ENCODE assay signal across 14 mouse cellular contexts in the genomic region with DNA sequence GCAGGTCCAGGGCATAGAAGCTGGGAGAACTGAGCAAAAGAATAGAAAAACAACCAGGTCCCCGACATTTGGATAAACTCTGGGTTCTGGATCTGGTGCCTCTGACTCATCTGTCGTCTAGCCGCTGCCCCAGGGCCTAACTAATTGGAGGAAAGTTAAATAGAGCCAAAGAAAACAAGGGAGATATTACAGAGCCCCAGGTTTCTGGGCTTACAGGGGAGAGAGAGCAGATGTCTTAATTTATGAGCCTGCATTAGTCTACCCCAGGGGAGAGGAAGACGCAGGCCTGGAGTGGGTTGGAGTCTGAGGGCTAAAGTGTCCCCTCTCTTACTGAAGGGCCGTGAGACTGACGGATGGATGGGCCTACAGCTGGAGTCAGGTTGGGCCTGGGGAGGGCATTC. TPM values are rescaled to one million over a fixed set of nuclear protein-coding genes. Genes with fewer than 3 reads are reported as not detected.
DNase-seq lines count a peak whose midpoint lies in the region; ATAC-seq and TF ChIP-seq lines count a peak whose summit lies in the region.
"Had no signal": no experiment of that assay in that cellular context is flagged by ENCODE, and none has a peak within 500 bp of the region (broad histone marks: within the 10 kb centered on the region; RNA-seq: fewer than 3 reads in every experiment).

No protein-coding gene starts in this region.

- no peak for ATAC-seq in heart, embryonic 12.5 days (ENCODE audit: insufficient number of reproducible peaks, low FRiP score)
- no peak for ATAC-seq in erythroblast, adult 5-6 weeks (replicated peaks; ENCODE audit: low FRiP score, poor library complexity, severe bottlenecking)
- ATAC-seq: intestine, embryonic 16.5 days had no signal

- no peaks in the 10 kb centered on the region for H3K36me3 ChIP-seq in heart, embryonic 12.5 days
- no peaks in the 10 kb centered on the region for H3K36me3 ChIP-seq in myocyte (ENCODE audit: control insufficient read depth, insufficient read depth)

- TF ChIP-seq POLR2A in brain, embryonic 14.5 days (IDR thresholded peaks at IDR 0.05; ENCODE audit: borderline replicate concordance, extremely low read depth, insufficient read depth, insufficient read length, poor library complexity, severe bottlenecking) = no peak
- no peak for TF ChIP-seq POLR2A in myocyte (IDR thresholded peaks at IDR 0.05; ENCODE audit: insufficient read length, low read depth)

- H3K4me1 ChIP-seq in heart, embryonic 12.5 days (replicated peaks) = peaks cover 51% of the 10 kb centered on the region

- no peak overlapping the region for H3ac ChIP-seq in myocyte (ENCODE audit: control insufficient read depth, insufficient read length)

- H3K79me2 ChIP-seq in myocyte (ENCODE audit: control insufficient read depth, insufficient read depth) = peaks cover 57% of the 10 kb centered on the region

- H3K9me3 ChIP-seq in heart, embryonic 12.5 days (replicated peaks) = no peaks in the 10 kb centered on the region

- DNase-seq in heart, postnatal 25 days (ENCODE audit: low spot score) = peak; percentile 33
- DNase-seq in MN1 (ENCODE audit: low spot score) = peak; percentile 86
- peak; percentile 49 for DNase-seq in brain, embryonic 14.5 days (ENCODE audit: low read depth)
- no peak for DNase-seq in layer of hippocampus, postnatal 25 days (ENCODE audit: extremely low spot score in 1 of 2, low spot score in 1 of 2)
- DNase-seq: adrenal gland, postnatal 36 days; cerebellum, adult 11 months; kidney, postnatal 36 days; lung, postnatal 14 days; thymus, postnatal 4 days had no signal

- no peak overlapping the region for H3K27ac ChIP-seq in heart, embryonic 12.5 days (ENCODE audit: poor library complexity, severe bottlenecking)

- H3K27me3 ChIP-seq in heart, embryonic 12.5 days (replicated peaks) = no peaks in the 10 kb centered on the region
- H3K27me3 ChIP-seq in myocyte (ENCODE audit: control insufficient read depth, insufficient read depth, insufficient read length) = no peaks in the 10 kb centered on the region

- H3K4me3 ChIP-seq in heart, embryonic 12.5 days = no peak overlapping the region
- no peak overlapping the region for H3K4me3 ChIP-seq in myocyte
- H3K4me3 ChIP-seq: erythroblast, embryonic 14.5 days had no signal

- TF ChIP-seq CTCF in brain, embryonic 14.5 days (IDR thresholded peaks at IDR 0.05; ENCODE audit: borderline replicate concordance, extremely low read depth, insufficient read depth, insufficient read length) = no peak

- no peak overlapping the region for H3K4me2 ChIP-seq in heart, embryonic 12.5 days
- H3K4me2 ChIP-seq in myocyte (ENCODE audit: low read depth) = peak overlapping the region; percentile 65

- 35% methylated on average over 6 of the region's 6 CpGs for WGBS in heart, embryonic 12.5 days

- no peak overlapping the region for H3K9ac ChIP-seq in heart, embryonic 12.5 days

- intact Hi-C loops in heart, postnatal 25 days (cut with DNase I) = no loop called here

TF ChIP-seq in myocyte, 11 proteins besides CTCF, POLR2A, EP300 and RAD21:
- TF ChIP-seq CEBPB (IDR thresholded peaks at IDR 0.05; ENCODE audit: insufficient read depth, poor library complexity, severe bottlenecking) = 0 out of 2 replicates have a peak, but pooled peaks have one; percentile 5
- TF ChIP-seq USF1 (IDR thresholded peaks at IDR 0.05; ENCODE audit: low read depth) = no peak

RNA-seq across cellular contexts. Expression of gene Nav1, which starts 29.0 kb away (rescaled TPM):
- total RNA-seq in heart, postnatal 25 days (2021) = 10 to 100 TPM; 19.6 to 19.8 TPM
- polyA plus RNA-seq in heart, embryonic 12.5 days (2016; fragmentation: Nextera tagmentation; extraction: Ambion mirVana) = 38.9 and 45.1 TPM in 2 replicates
- 54.0 and 92.9 TPM in 2 replicates for polyA plus RNA-seq in brain, embryonic 14.5 days (2012; rRNA removed)
- 33.7 TPM for polyA plus RNA-seq in myocyte (2012; fragmentation: generic; extraction: Trizol)
- total RNA-seq in erythroblast, adult 5-6 weeks (2015; ENCODE audit: low replicate concordance) = 1.5 and 1.7 TPM in 2 replicates
- total RNA-seq in erythroblast, adult 5-6 weeks (2017; ENCODE audit: low replicate concordance) = 0.77 and 1.4 TPM in 2 replicates
- total RNA-seq in layer of hippocampus, postnatal 25 days (2021) = 10 to 100 TPM; 64.2 to 96.4 TPM

Comparison
In these comparisons a context has a peak if more than half of its experiments do, and no peak if none do; other contexts are left out.
1. DNase-seq: peak in heart, postnatal 25 days (single experiment), MN1 (single experiment) and brain, embryonic 14.5 days (single experiment); none in layer of hippocampus, postnatal 25 days (0 of 2).
2. RNA of gene Nav1, which starts 29.0 kb away (total RNA-seq): 64.2 to 96.4 TPM in layer of hippocampus, postnatal 25 days and 19.6 to 19.8 TPM in heart, postnatal 25 days; 0.77 to 1.7 TPM in erythroblast, adult 5-6 weeks; every median in the first group is over 4 times any median in the second.